In genomic region chr8:126273066-126273465, GRCm38 (mm10) we compare ENCODE assay signal across 16 mouse cellular contexts. TPM values are rescaled to one million over a fixed set of nuclear protein-coding genes. Genes with fewer than 3 reads are reported as not detected.
A peak's percentile ranks its signal among the peaks of the same experiment; 100 is the strongest.
DNase-seq lines count a peak whose midpoint lies in the region.
"Had no signal": no experiment of that assay in that cellular context is flagged by ENCODE, and none has a peak within 500 bp of the region (broad histone marks: within the 10 kb centered on the region; RNA-seq: fewer than 3 reads in every experiment).

No protein-coding gene starts in this region.

- intact Hi-C loops in heart, postnatal 10 days (cut with DNase I) = no loop called here
- intact Hi-C loops in heart, postnatal 36 days (cut with DNase I) = no loop called here

- peak; percentile 15 to 35 for DNase-seq in heart, postnatal 10 days
- no peak for DNase-seq in heart, postnatal 36 days
- DNase-seq in cerebellum, adult 11-12 months = peak; percentile 71
- DNase-seq in frontal cortex, adult 2 months (ENCODE audit: extremely low spot score in 1 of 2, low spot score in 1 of 2) = peak; percentile 41 to 68
- peak; percentile 51 for DNase-seq in left cerebral cortex, adult 11 months (ENCODE audit: low spot score)
- DNase-seq in ovary, postnatal 10 days (ENCODE audit: low spot score) = no peak
- DNase-seq in urinary bladder, adult 2 months (ENCODE audit: low spot score) = no peak
- DNase-seq in liver = no peak
- DNase-seq: B cell, adult 2 months; heart, adult 18-20 months; kidney, adult 11 months; thymus, postnatal 25 days had no signal

RNA-seq across cellular contexts. Expression of gene Slc35f3, which starts 25.3 kb away (rescaled TPM):
- total RNA-seq in heart, postnatal 10 days (2021) = not detected
- not detected for total RNA-seq in heart, postnatal 36 days (2021)
- 12.6 and 12.7 TPM in 2 replicates for polyA plus RNA-seq in frontal cortex, adult 2 months (2012; rRNA removed)
- 0.03 TPM in 1 of 2 replicates, not detected in the other for polyA plus RNA-seq in urinary bladder, adult 2 months (2012; rRNA removed)
- total RNA-seq: G1E; heart, adult 18-20 months; hematopoietic stem cell, adult 5-6 weeks; liver, adult 2 months had no signal
- polyA plus RNA-seq: G1E; liver, adult 2 months; midbrain, embryonic 11.5 days had no signal

Comparison
In these comparisons a context has a peak if more than half of its experiments do, and no peak if none do; other contexts are left out.
1. DNase-seq: peak in heart, postnatal 10 days (2 of 2), cerebellum, adult 11-12 months (single experiment), frontal cortex, adult 2 months (2 of 2) and left cerebral cortex, adult 11 months (single experiment); none in heart, postnatal 36 days (0 of 2), ovary, postnatal 10 days (single experiment), urinary bladder, adult 2 months (single experiment) and liver (single experiment).